Mouse (Mus musculus) MEL (cell line): ENCODE results near the gene Iqschfp.

Experiments
- CTCF ChIP-seq, 3 experiments: IDR thresholded peaks in 2 of 3; conservative IDR thresholded peaks in 1 of 3; 2 replicates each; pipeline ENCODE4 v1.5.1; 2011 to 2012; ENCODE audit warnings: low read length in 3 of 3, low read depth in 2 of 3, mild to moderate bottlenecking in 2 of 3, improper control_type of control experiment in 1 of 3, inconsistent platforms in 1 of 3, mixed read lengths in 1 of 3, moderate library complexity in 1 of 3; ENCODE audit not compliant: control insufficient read depth in 1 of 3, insufficient read depth in 1 of 3, poor library complexity in 1 of 3, severe bottlenecking in 1 of 3
- MYB ChIP-seq: IDR thresholded peaks from 2 replicates; pipeline ENCODE4 v1.6.1; 2011; ENCODE audit warnings: mild to moderate bottlenecking, low read depth, low read length, improper control_type of control experiment

DNA sequence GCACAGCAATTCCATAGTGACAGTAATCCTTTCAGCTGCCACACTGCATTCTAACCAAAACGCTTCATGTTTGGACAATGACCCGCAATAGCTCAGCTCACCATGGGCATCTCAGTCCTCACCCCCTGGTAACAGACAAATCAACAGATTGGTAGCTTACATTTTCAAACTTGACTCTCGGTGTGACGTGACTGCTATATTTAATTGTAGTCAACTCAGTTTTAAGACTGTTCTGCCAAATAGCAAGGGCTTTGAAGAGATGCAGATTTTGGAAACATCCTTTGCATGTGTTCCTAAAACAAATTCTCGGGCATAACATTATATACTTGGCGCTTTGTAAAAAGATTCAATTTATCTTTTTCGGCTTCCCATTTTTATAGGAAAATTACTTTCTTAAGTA, 404.7 kb downstream of the Iqschfp start:
- TF ChIP-seq CTCF (IDR thresholded peaks at IDR 0.05 in 2 of 3, conservative IDR thresholded peaks at IDR 0.05 in 1 of 3; ENCODE audit: control insufficient read depth in 1 of 3, insufficient read depth in 1 of 3, low read depth in 2 of 3, low read length in 3 of 3, poor library complexity in 1 of 3, severe bottlenecking in 1 of 3) (no peak), MYB (no peak)
